Mouse (Mus musculus): Measurements from ENCODE around the gene Rpl34. TPM values are rescaled to one million over a fixed set of nuclear protein-coding genes. Genes with fewer than 3 reads are reported as not detected.

The Rpl34 gene
- total RNA-seq, 2 experiments from 2014 or later: 522 to 547 TPM

- DNase-seq: no peak
Observed at GRCm38 (mm10) chr3:130677671-130678460, 52.3 kb downstream of the Rpl34 start.

More at GRCm38 (mm10) chr3:130677671-130678460, 52.3 kb downstream of the Rpl34 start:
- intact Hi-C loops (cut with DNase I): no loop called here

Other genes starting within 250 kb of the Rpl34 start
- gene Etnppl, start 113.0 kb downstream of the Rpl34 start, total RNA-seq (2021): not detected
- 10 to 100 TPM; 74.6 to 74.7 TPM for gene Ostc, start 21.0 kb downstream of the Rpl34 start, total RNA-seq (2021)

All from left cerebral cortex, postnatal 4 days (tissue).